Mouse (Mus musculus) megakaryocyte, embryonic 14.5 days (primary cell): ENCODE measurements around the gene Crip3. TPM values are rescaled to one million over a fixed set of nuclear protein-coding genes. Genes with fewer than 3 reads are reported as not detected.

Experiments used
- H3K27me3 ChIP-seq: replicated peaks from 2 replicates; pipeline ENCODE3; 2012; ENCODE audit warnings: inconsistent platforms
- H3K36me3 ChIP-seq: replicated peaks from 2 replicates; pipeline ENCODE3; 2012; ENCODE audit warnings: low read length, inconsistent platforms, mixed read lengths
- H3K4me1 ChIP-seq: 2 replicates; pipeline ENCODE4 v1.6.1; 2012; ENCODE audit warnings: inconsistent platforms
- H3K4me3 ChIP-seq: replicated peaks from 2 replicates; pipeline ENCODE3; 2012; ENCODE audit warnings: moderate library complexity, mild to moderate bottlenecking, inconsistent platforms
- H3K9me3 ChIP-seq: 2 replicates; pipeline ENCODE4 v1.6.1; 2012; ENCODE audit warnings: inconsistent platforms
- FLI1 ChIP-seq: IDR thresholded peaks from 2 replicates; pipeline ENCODE4 v1.6.1; 2012; ENCODE audit warnings: low read length, inconsistent platforms, mixed read lengths
- GATA1 ChIP-seq: IDR thresholded peaks from 3 replicates; pipeline ENCODE4 v1.6.1; 2012; ENCODE audit warnings: mixed read lengths, low read length, inconsistent platforms, borderline replicate concordance
- polyA plus RNA-seq: library from polyadenylated mRNA; stranded (reverse); fragments of >175 nt; gene quantifications from 2 replicates; pipeline ENCODE4 v1.2.3, GENCODE M21; 2012; ENCODE audit warnings: low replicate concordance; ENCODE audit not compliant: insufficient read depth

Crip3 gene
- not detected in 2 replicates for polyA plus RNA-seq

DNA sequence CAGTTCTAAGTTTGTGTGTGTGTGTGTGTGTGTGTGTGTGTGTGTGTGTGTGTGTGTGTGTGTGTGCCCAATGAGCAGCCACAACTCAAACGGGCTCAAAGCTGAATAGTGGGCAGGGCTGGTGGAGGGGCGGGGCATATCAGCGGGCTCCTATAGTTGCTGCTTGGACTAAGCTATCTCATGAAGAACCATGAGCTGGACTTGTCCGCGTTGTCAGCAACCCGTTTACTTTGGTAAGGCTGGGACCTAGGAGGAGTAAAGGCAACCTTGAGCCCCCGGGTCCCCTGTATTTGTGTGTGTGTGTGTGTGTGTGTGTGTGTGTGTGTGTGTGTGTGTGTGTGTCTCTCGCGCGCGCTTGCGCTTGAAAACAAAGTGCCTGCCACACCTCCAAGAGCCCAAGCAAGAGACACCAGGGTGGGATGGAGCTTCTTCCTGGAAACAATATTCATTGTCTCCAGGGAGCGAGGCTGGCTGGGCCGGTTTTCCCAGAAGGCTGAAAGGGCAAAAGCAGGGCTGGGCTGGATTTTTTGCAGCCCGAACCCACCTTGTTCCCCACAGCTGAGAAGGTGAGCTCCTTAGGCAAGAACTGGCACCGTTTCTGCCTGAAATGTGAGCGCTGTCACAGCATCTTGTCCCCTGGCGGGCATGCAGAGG, at the start of gene Crip3:
Gene Crip3, plus strand, starts transcription at position 166 of the 654 bp plus-strand sequence.
- H3K4me3 ChIP-seq: peak within 1 kb of the TSS; percentile 81
- TF ChIP-seq GATA1 (no peak), FLI1 (no peak)
- H3K4me1 ChIP-seq: peaks cover 20% of the 10 kb centered on the region
- peaks cover 64% of the 10 kb centered on the region for H3K27me3 ChIP-seq
- H3K9me3 ChIP-seq: peaks cover 5% of the 10 kb centered on the region; the same call in 1 of the 2 replicates
- no peaks in the 10 kb centered on the region for H3K36me3 ChIP-seq

DNA sequence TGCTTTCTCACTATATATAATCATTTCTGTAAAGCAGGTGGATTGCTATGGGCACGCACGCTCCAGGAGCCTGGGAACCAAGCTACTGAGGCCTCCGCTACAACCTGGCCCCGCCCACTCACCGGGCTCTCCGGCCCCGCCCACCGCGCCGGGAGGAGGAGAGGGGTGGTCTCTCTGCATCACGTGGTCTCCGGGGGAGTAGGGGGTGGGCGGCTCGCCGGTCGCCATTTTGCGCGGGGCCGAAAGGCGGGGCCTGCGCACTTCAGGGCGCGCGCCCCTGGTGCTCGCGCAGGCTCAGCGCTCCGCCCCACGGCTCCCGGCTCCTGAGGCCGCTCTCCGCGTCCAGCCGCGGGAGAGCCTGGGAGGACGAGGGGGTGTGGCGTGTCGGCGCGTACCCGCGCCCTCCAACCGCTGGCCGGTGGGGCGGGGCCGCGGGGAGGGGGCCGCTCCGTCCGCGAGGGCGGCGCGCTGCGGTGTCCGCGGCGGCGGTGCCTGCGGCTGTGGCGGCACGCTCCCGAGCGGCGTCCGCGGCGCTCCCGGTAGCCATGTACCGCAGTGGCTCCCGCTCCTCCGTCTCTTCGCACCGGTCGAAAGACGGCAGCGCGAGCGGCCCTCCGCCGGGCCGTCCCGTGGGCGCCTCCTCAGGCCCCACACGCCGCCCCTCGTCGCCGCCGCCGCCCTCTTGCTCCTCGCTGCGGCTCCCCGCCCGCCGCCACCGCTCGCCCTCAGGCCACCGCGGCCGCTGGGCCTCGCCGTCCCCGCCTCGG, 45.2 kb upstream of the Crip3 start, which contains the start of gene Zfp318:
Gene Zfp318, plus strand, starts transcription at position 438 of the 767 bp plus-strand sequence.
- peak within 1 kb of the TSS; percentile 94 for H3K4me3 ChIP-seq
- H3K4me1 ChIP-seq: peaks cover 27% of the 10 kb centered on the region
- no peaks in the 10 kb centered on the region for H3K9me3 ChIP-seq
- TF ChIP-seq FLI1 (no peak), GATA1 (no peak)
- peaks cover 3% of the 10 kb centered on the region for H3K36me3 ChIP-seq
- peaks cover 22% of the 10 kb centered on the region for H3K27me3 ChIP-seq

DNA sequence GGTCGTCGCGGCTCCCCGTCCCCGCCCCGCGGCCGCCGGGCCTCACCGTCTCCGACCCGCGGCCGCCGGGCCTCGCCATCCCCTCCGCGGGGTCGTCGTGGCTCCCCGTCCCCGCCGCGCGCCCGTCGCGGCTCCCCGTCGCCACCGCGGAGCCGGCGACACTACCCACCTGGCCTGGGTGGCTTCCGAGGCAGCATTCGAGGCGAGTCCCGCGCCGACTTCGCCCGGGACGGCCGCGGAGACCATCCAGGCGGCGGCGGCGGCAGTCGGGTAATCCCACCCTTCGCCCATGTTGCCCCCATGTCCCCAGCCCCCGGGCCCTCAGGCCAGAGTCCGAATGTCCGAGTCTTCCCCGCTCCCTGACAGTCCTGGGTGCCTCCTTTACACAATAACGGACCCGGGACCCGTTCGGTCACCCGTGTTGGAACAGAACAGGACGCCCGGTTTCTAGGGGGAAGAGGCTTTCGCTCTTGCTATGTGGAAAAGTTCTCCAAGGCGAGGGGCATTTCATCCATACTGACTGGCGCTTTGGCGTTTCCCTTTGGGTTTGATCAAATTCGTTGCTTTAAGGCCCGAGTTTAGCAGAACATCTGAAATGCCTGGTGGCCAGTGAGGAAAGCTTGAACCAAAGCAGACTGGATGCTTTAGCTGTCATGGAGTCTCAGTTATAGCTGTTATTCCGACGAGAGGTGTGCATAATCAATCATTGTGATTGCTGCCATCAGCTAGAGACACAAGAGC, 44.5 kb upstream of the Crip3 start:
- peaks cover 31% of the 10 kb centered on the region for H3K4me1 ChIP-seq
- H3K36me3 ChIP-seq: peaks cover 8% of the 10 kb centered on the region
- TF ChIP-seq GATA1 (no peak), FLI1 (no peak)
- peak overlapping the region; percentile 94 for H3K4me3 ChIP-seq
- H3K9me3 ChIP-seq: no peaks in the 10 kb centered on the region
- peaks cover 18% of the 10 kb centered on the region for H3K27me3 ChIP-seq

DNA sequence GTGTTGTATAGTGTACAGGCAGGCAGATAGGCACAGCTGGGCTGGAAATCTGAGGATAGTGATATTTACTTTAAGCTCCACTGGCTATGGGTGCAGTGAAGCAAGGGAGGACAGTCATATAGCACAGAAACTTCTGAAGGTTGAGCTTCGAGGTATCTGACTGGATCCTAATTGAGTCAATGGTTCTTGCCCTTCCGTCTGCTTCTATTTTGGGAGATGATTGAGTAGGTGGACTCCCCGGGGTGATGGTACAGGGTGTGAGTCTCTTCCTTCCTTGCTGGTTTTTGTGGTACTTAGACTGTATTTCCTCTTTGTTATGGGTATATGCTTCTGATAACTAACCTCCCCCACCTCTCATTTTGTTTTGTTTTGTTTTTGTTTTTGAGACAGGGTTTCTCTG, 40.5 kb upstream of the Crip3 start:
- Histone ChIP-seq H3K4me3 (peak overlapping the region; percentile 28), H3K9me3 (no peaks in the 10 kb centered on the region), H3K27me3 (peaks cover 16% of the 10 kb centered on the region), H3K36me3 (peaks cover 17% of the 10 kb centered on the region), H3K4me1 (peaks cover 30% of the 10 kb centered on the region)
- TF ChIP-seq FLI1: no peak
- no peak for TF ChIP-seq GATA1

DNA sequence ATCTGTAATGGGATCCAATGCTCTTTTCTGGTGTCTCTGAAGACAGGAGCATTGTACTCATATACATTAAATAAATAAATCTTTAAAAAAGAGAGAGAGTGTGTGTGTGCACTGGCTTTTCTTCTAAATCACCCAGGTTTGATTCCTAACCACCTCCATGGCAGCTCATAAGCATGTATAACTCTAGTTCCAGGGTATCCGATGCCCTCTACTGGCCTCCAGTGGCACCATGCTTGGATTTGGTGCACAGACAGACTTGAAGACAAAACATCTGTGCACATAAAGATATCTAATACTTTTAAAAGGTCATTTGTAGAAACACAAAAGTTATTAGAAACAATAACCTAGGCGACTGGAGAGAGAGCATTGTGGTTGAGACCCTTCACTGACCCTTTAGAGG, 35.7 kb upstream of the Crip3 start:
- TF ChIP-seq FLI1 (no peak), GATA1 (no peak)
- Histone ChIP-seq H3K36me3 (peaks cover 29% of the 10 kb centered on the region), H3K9me3 (no peaks in the 10 kb centered on the region), H3K27me3 (no peaks in the 10 kb centered on the region), H3K4me1 (peaks cover 12% of the 10 kb centered on the region), H3K4me3 (no peak overlapping the region)

DNA sequence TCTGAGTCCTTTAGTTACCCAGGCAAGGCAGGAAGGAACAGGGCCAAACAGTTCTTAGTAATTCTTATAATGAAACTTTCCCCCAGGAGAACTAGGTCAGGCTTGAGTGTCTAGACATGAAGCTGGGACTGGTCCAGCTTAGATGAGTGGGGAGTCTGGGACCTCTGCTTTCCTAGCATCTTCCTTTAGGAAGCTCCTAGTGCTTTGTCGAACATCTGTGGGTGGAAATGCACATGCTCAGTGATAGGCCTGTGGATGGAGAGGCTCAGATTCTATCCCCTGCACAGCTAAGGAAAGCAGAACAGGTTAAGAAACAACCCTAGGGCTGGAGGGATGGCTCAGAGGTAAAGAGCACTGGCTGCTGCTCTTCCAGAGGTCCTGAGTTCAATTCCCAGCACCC, 34.1 kb upstream of the Crip3 start:
- Histone ChIP-seq H3K36me3 (peaks cover 36% of the 10 kb centered on the region), H3K4me1 (no peaks in the 10 kb centered on the region), H3K4me3 (no peak overlapping the region), H3K27me3 (no peaks in the 10 kb centered on the region), H3K9me3 (no peaks in the 10 kb centered on the region)
- TF ChIP-seq GATA1 (no peak), FLI1 (no peak)

DNA sequence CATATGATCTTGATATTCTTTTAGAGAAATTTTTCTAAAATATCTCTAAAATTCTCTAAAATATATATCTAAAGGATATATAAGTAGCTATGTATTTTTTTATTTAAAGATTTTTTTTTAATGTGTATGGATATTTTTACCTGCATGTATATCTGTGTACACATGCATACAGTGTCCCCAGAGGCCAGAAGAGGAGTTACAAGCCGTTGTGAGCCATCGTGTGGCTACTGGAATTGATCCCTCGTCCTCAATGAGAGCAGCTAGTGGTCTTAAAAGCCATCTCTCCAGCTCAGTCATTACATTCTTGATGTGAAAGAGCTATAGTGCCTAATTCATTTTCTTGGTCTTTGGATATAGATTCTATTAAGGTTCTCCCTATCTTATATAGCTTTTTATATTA, 20.2 kb upstream of the Crip3 start:
- Histone ChIP-seq H3K27me3 (no peaks in the 10 kb centered on the region), H3K4me1 (no peaks in the 10 kb centered on the region), H3K36me3 (peaks cover 63% of the 10 kb centered on the region), H3K9me3 (no peaks in the 10 kb centered on the region), H3K4me3 (no peak overlapping the region)
- TF ChIP-seq GATA1: no peak
- no peak for TF ChIP-seq FLI1

DNA sequence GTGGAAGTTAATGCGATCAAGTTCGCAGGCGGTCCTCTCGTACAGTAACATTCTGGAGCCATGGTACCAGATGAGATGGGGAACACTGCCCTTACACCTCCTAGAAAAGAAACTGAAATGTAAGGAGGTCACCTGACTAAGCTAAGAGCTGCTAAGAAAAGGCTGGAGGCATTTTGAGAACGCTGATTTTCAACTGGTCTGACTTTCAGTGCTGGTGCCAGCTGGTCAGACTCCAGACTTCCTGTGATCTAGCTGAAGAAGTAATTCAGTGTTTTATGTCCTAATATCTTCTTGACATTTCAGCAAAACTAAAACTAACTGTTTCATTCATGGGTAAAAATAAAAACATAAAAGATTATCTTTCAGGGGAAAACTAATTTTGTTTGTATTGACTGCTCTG, 10.1 kb upstream of the Crip3 start:
- Histone ChIP-seq H3K27me3 (no peaks in the 10 kb centered on the region), H3K9me3 (no peaks in the 10 kb centered on the region), H3K4me1 (no peaks in the 10 kb centered on the region), H3K4me3 (no peak overlapping the region), H3K36me3 (peaks cover 3% of the 10 kb centered on the region)
- TF ChIP-seq GATA1 (no peak), FLI1 (no peak)

DNA sequence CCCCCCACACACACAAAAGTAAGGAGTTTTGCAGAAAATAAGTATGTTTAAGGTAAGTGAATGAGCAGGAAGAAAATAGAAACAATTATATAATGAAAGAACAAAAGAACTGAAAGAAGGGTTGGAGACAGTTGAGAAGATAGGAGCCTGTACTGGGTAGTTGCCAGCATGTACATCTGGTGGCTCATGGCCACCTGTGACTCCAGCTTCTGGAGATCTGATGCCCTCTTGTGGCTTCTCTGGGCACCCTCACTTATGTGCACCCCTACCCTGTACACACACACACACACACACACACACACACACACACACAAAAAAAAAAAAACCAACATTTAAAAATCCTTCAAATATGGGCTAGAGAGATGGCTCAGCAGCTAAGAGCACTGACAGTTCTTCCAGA, 9.0 kb upstream of the Crip3 start:
- Histone ChIP-seq H3K36me3 (no peaks in the 10 kb centered on the region), H3K27me3 (peaks cover 2% of the 10 kb centered on the region), H3K9me3 (no peaks in the 10 kb centered on the region), H3K4me1 (no peaks in the 10 kb centered on the region), H3K4me3 (no peak overlapping the region)
- TF ChIP-seq GATA1 (no peak), FLI1 (no peak)
